Mouse (Mus musculus): Measurements from ENCODE around the gene Vinac1.

- TF ChIP-seq CTCF (IDR thresholded peaks at IDR 0.05; ENCODE audit: control insufficient read depth, insufficient read depth, low read length) = peak; percentile 63
- no peak for TF ChIP-seq POLR2A (IDR thresholded peaks at IDR 0.05; ENCODE audit: borderline replicate concordance, control insufficient read depth, low read depth, low read length)
Measured at GRCm38 (mm10) chr2:129078313-129078712, 30.3 kb upstream of the Vinac1 start.

Measured in bone marrow, adult 2 months (tissue).